Mouse (Mus musculus): ENCODE results near the gene Pabpn1. TPM values are rescaled to one million over a fixed set of nuclear protein-coding genes. Genes with fewer than 3 reads are reported as not detected.

Pabpn1 gene
- 111 and 113 TPM in 2 replicates for polyA plus RNA-seq (2015; fragmentation: Nextera tagmentation; extraction: Ambion mirVana)

- no peak for ATAC-seq (ENCODE audit: insufficient read depth, low FRiP score, low read depth)
- H3K9me3 ChIP-seq: no peaks in the 10 kb centered on the region
- 87% methylated on average over 3 of the region's 3 CpGs for WGBS
- peak within 1 kb of the TSS; percentile 52 for H3K4me2 ChIP-seq
- no peaks in the 10 kb centered on the region for H3K27me3 ChIP-seq (replicated peaks)
- peaks cover 11% of the 10 kb centered on the region; the same call in 1 of the 2 replicates for H3K4me1 ChIP-seq
- H3K27ac ChIP-seq: peak within 1 kb of the TSS; percentile 89
- H3K4me3 ChIP-seq (replicated peaks): peak within 1 kb of the TSS; percentile 90
- peaks cover 9% of the 10 kb centered on the region for H3K36me3 ChIP-seq
- no peak within 1 kb of the TSS for H3K9ac ChIP-seq
These were observed at the start of gene Pabpn1 for GRCm38 (mm10) chr14:54892200-54892599. Pabpn1 (plus strand) TSS chr14:54892500.

- H3K4me1 ChIP-seq: no peaks in the 10 kb centered on the region
- ATAC-seq (ENCODE audit: insufficient read depth, low FRiP score, low read depth): no peak
- no peaks in the 10 kb centered on the region for H3K27me3 ChIP-seq (replicated peaks)
- 2% methylated on average over 4 of the region's 4 CpGs for WGBS
- no peak overlapping the region for H3K27ac ChIP-seq
- no peak overlapping the region for H3K9ac ChIP-seq
- no peaks in the 10 kb centered on the region for H3K36me3 ChIP-seq
- H3K9me3 ChIP-seq: no peaks in the 10 kb centered on the region
- no peak overlapping the region for H3K4me2 ChIP-seq
- H3K4me3 ChIP-seq (replicated peaks): no peak overlapping the region
These were observed 48.8 kb upstream of the Pabpn1 start for GRCm38 (mm10) chr14:54843461-54843860.

- 93% methylated on average over 3 of the region's 3 CpGs for WGBS
- H3K27ac ChIP-seq: no peak overlapping the region
- ATAC-seq (ENCODE audit: insufficient read depth, low FRiP score, low read depth): no peak
- no peak overlapping the region for H3K4me3 ChIP-seq (replicated peaks)
- peaks cover 7% of the 10 kb centered on the region; the same call in 1 of the 2 replicates for H3K36me3 ChIP-seq
- H3K4me2 ChIP-seq: no peak overlapping the region
- no peak overlapping the region for H3K9ac ChIP-seq
- H3K9me3 ChIP-seq: no peaks in the 10 kb centered on the region
- no peaks in the 10 kb centered on the region for H3K27me3 ChIP-seq (replicated peaks)
- no peaks in the 10 kb centered on the region for H3K4me1 ChIP-seq
These were observed 36.6 kb upstream of the Pabpn1 start for GRCm38 (mm10) chr14:54855726-54856125.

DNA sequence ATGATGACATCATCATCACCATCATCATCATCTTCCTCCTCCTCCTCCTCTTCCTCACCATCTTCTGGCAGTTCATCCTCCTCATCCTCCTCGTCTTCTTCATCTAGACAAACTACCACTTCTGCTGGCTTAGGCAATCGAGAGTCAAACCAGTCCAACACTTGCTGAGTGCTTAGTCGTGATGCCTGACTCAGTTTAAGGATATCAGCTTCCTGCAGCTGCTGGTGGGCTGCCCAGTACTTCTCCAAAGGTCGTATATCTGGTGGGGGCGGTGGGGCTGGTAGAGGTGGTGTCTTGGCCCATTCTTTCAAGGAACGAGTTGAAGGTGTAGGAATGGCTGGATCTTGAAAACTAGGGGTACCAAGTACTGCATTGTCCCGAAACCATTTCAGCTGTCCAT lies 35.6 kb upstream of the Pabpn1 start:
- Histone ChIP-seq H3K27me3 (replicated peaks) (no peaks in the 10 kb centered on the region), H3K9me3 (no peaks in the 10 kb centered on the region), H3K27ac (no peak overlapping the region), H3K9ac (no peak overlapping the region), H3K4me2 (no peak overlapping the region), H3K4me3 (replicated peaks) (no peak overlapping the region), H3K4me1 (no peaks in the 10 kb centered on the region), H3K36me3 (peaks cover 7% of the 10 kb centered on the region; the same call in 1 of the 2 replicates)
- ATAC-seq (ENCODE audit: insufficient read depth, low FRiP score, low read depth): no peak
- WGBS: 81% methylated on average over 7 of the region's 7 CpGs

- WGBS: 89% methylated on average over 9 of the region's 9 CpGs
- H3K4me2 ChIP-seq: no peak overlapping the region
- no peak for ATAC-seq (ENCODE audit: insufficient read depth, low FRiP score, low read depth)
- no peak overlapping the region for H3K4me3 ChIP-seq (replicated peaks)
- H3K36me3 ChIP-seq: peaks cover 7% of the 10 kb centered on the region; the same call in 1 of the 2 replicates
- H3K27ac ChIP-seq: no peak overlapping the region
- H3K27me3 ChIP-seq (replicated peaks): no peaks in the 10 kb centered on the region
- H3K9ac ChIP-seq: no peak overlapping the region
- H3K9me3 ChIP-seq: no peaks in the 10 kb centered on the region
- H3K4me1 ChIP-seq: no peaks in the 10 kb centered on the region
These were observed 34.4 kb upstream of the Pabpn1 start for GRCm38 (mm10) chr14:54857891-54858290.

GRCm38 (mm10) chr14:54860511-54860910 lies 31.8 kb upstream of the Pabpn1 start:
- no peak overlapping the region for H3K4me3 ChIP-seq (replicated peaks)
- no peak for ATAC-seq (ENCODE audit: insufficient read depth, low FRiP score, low read depth)
- H3K4me2 ChIP-seq: no peak overlapping the region
- no peak overlapping the region for H3K27ac ChIP-seq
- no peaks in the 10 kb centered on the region for H3K27me3 ChIP-seq (replicated peaks)
- no peaks in the 10 kb centered on the region for H3K9me3 ChIP-seq
- peaks cover 7% of the 10 kb centered on the region; the same call in 1 of the 2 replicates for H3K36me3 ChIP-seq
- no peaks in the 10 kb centered on the region for H3K4me1 ChIP-seq
- H3K9ac ChIP-seq: no peak overlapping the region
- 45% methylated on average over 2 of the region's 2 CpGs for WGBS

DNA sequence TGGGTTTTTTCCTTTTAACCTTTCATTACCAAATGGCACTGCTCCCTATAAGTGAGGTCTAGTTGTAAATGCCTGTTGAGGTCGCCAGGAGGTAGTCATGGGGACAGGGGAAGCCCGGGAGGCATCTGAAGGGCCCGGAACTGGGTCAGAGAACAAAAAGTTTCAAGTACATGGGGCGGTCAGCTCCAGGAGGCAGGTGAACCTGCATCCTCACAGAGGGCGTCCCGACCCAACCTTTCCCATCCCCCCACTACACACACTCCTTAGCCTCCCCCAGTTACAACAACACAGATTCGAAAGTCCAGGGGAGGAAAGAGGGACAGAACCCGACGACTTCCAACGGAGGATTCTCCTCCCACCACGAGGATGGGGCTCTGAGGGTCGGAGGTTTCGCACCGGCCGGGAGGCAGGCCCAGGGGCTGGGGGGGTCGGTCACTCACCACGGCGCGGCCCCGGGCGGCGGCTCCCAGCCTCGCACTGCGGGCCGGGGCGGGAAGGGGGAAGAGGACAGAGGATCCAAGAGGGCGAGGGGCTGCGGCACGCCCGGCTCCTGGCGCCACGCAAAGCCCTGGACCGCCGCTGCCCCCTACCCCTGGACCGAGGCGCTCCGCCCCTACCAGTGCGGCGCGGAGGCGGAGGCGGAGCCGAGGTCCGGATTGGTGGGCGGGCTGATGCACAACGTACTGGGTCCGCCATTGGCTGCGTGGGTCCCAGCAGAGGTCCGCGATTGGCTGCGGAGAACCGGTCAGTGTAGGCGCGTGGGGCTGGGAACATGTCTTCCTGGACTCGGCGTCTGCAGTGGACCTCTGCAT lies 28.6 kb upstream of the Pabpn1 start:
- peak; percentile 100 for ATAC-seq (ENCODE audit: insufficient read depth, low FRiP score, low read depth)
- H3K9ac ChIP-seq: peak overlapping the region; percentile 75
- WGBS: under 1% methylated on average over 56 of the region's 56 CpGs
- no peaks in the 10 kb centered on the region for H3K27me3 ChIP-seq (replicated peaks)
- peak overlapping the region; percentile 90 for H3K4me3 ChIP-seq (replicated peaks)
- no peaks in the 10 kb centered on the region for H3K36me3 ChIP-seq
- H3K9me3 ChIP-seq: no peaks in the 10 kb centered on the region
- H3K27ac ChIP-seq: peak overlapping the region; percentile 79
- peak overlapping the region; percentile 79 for H3K4me2 ChIP-seq
- no peaks in the 10 kb centered on the region for H3K4me1 ChIP-seq

- WGBS: 15% methylated on average over 21 of the region's 21 CpGs
- Histone ChIP-seq H3K27ac (peak overlapping the region; percentile 79), H3K4me3 (replicated peaks) (peak overlapping the region; percentile 90), H3K36me3 (no peaks in the 10 kb centered on the region), H3K4me2 (peak overlapping the region; percentile 79), H3K9ac (peak overlapping the region; percentile 44; the same call in 1 of the 2 replicates), H3K4me1 (no peaks in the 10 kb centered on the region), H3K9me3 (no peaks in the 10 kb centered on the region), H3K27me3 (replicated peaks) (no peaks in the 10 kb centered on the region)
- ATAC-seq (ENCODE audit: insufficient read depth, low FRiP score, low read depth): no peak
These were observed 27.8 kb upstream of the Pabpn1 start for GRCm38 (mm10) chr14:54864313-54865036.

- Histone ChIP-seq H3K9ac (no peak overlapping the region), H3K36me3 (no peaks in the 10 kb centered on the region), H3K4me1 (no peaks in the 10 kb centered on the region), H3K9me3 (no peaks in the 10 kb centered on the region), H3K27me3 (replicated peaks) (no peaks in the 10 kb centered on the region), H3K27ac (no peak overlapping the region), H3K4me3 (replicated peaks) (no peak overlapping the region), H3K4me2 (no peak overlapping the region)
- 70% methylated on average over 5 of the region's 5 CpGs for WGBS
- ATAC-seq (ENCODE audit: insufficient read depth, low FRiP score, low read depth): no peak
These were observed 26.7 kb upstream of the Pabpn1 start for GRCm38 (mm10) chr14:54865626-54866025.

GRCm38 (mm10) chr14:54866268-54866667 lies 26.0 kb upstream of the Pabpn1 start:
- H3K9me3 ChIP-seq: no peaks in the 10 kb centered on the region
- ATAC-seq (ENCODE audit: insufficient read depth, low FRiP score, low read depth): no peak
- no peaks in the 10 kb centered on the region for H3K36me3 ChIP-seq
- no peaks in the 10 kb centered on the region for H3K4me1 ChIP-seq
- H3K27ac ChIP-seq: no peak overlapping the region
- no peaks in the 10 kb centered on the region for H3K27me3 ChIP-seq (replicated peaks)
- no peak overlapping the region for H3K4me2 ChIP-seq
- 36% methylated on average over 3 of the region's 3 CpGs for WGBS
- no peak overlapping the region for H3K4me3 ChIP-seq (replicated peaks)
- H3K9ac ChIP-seq: no peak overlapping the region

DNA sequence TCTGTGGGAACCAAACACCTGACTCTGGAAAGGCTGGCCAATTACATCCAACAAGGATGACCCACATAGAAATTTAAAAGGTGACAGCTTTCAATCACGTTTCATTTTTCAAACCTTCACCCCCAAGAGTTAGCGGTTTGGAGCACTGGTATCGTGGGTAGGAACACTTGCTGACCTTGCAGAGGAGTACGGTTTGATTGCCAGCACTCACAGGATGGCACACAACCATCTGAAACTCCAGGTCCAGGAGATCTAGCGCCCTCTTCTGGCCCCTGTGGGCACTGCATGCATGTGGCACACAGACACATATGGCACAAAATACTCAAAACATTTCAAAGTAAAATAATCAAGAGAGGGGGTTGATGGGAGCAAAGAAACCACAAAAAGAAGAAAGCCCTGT lies 25.4 kb upstream of the Pabpn1 start:
- ATAC-seq (ENCODE audit: insufficient read depth, low FRiP score, low read depth): no peak
- Histone ChIP-seq H3K4me1 (no peaks in the 10 kb centered on the region), H3K36me3 (no peaks in the 10 kb centered on the region), H3K4me3 (replicated peaks) (no peak overlapping the region), H3K27ac (no peak overlapping the region), H3K9me3 (no peaks in the 10 kb centered on the region), H3K9ac (no peak overlapping the region), H3K27me3 (replicated peaks) (no peaks in the 10 kb centered on the region), H3K4me2 (no peak overlapping the region)
- WGBS: 56% methylated on average over 5 of the region's 5 CpGs

GRCm38 (mm10) chr14:54868026-54868425 lies 24.3 kb upstream of the Pabpn1 start:
- Histone ChIP-seq H3K9me3 (no peaks in the 10 kb centered on the region), H3K27ac (no peak overlapping the region), H3K27me3 (replicated peaks) (no peaks in the 10 kb centered on the region), H3K4me1 (no peaks in the 10 kb centered on the region), H3K4me2 (no peak overlapping the region), H3K9ac (no peak overlapping the region), H3K36me3 (no peaks in the 10 kb centered on the region), H3K4me3 (replicated peaks) (no peak overlapping the region)
- WGBS: 86% methylated on average over 4 of the region's 4 CpGs
- no peak for ATAC-seq (ENCODE audit: insufficient read depth, low FRiP score, low read depth)

Data from stomach, embryonic 15.5 days (tissue).